Mouse (Mus musculus) megakaryocyte progenitor cell, adult 5-6 weeks (primary cell): ENCODE data around the gene Btnl10. TPM values are rescaled to one million over a fixed set of nuclear protein-coding genes. Genes with fewer than 3 reads are reported as not detected.
A peak's percentile ranks its signal among the peaks of the same experiment; 100 is the strongest.

Experiments
- ATAC-seq: replicated peaks from 2 replicates; pipeline ENCODE4 v1.8.0; 2016; ENCODE audit warnings: mild to moderate bottlenecking, moderate TSS enrichment, inconsistent platforms; ENCODE audit not compliant: poor library complexity
- total RNA-seq, 2 experiments: library from RNA; stranded (forward) in 1 of 2; stranded (reverse) in 1 of 2; fragments of 157-497, 149-512 nt in 1 of 2; fragments of 200-1000 nt in 1 of 2; gene quantifications; 2 replicates each; pipeline versions ENCODE4 v1.2.3 to v1.2.4; 2015 to 2017

Btnl10 gene
- total RNA-seq, 2 experiments from 2014 or later, result 1.4 to 1.9 TPM

GRCm38 (mm10) chr11:58957226-58957914, 39.7 kb downstream of the Btnl10 start:
- no peak for ATAC-seq

- ATAC-seq, result no peak
Measured at GRCm38 (mm10) chr11:58958536-58958935, 40.8 kb downstream of the Btnl10 start.

GRCm38 (mm10) chr11:58959186-58959825, 41.6 kb downstream of the Btnl10 start:
- peak; percentile 13 for ATAC-seq

GRCm38 (mm10) chr11:58959921-58960465, 42.3 kb downstream of the Btnl10 start:
- ATAC-seq, result peak; percentile 72

GRCm38 (mm10) chr11:58961364-58962177, 43.9 kb downstream of the Btnl10 start:
- no peak for ATAC-seq

GRCm38 (mm10) chr11:58963543-58963942, 45.8 kb downstream of the Btnl10 start:
- peak; percentile 33 for ATAC-seq

- ATAC-seq, result no peak
Measured at GRCm38 (mm10) chr11:58964216-58964615, 46.5 kb downstream of the Btnl10 start.

GRCm38 (mm10) chr11:58965001-58965760, 47.5 kb downstream of the Btnl10 start:
- peak; percentile 18; the same call in 1 of the 2 replicates for ATAC-seq

- ATAC-seq, result 0 out of 2 replicates have a peak, but pooled peaks have one; percentile 49
Measured at GRCm38 (mm10) chr11:58967346-58967745, 49.6 kb downstream of the Btnl10 start.

GRCm38 (mm10) chr11:58968551-58968950, 50.8 kb downstream of the Btnl10 start:
- no peak for ATAC-seq

- ATAC-seq, result no peak
Measured at GRCm38 (mm10) chr11:58969027-58969426, 51.3 kb downstream of the Btnl10 start.

- ATAC-seq, result no peak
Measured at GRCm38 (mm10) chr11:58969659-58970058, 52.0 kb downstream of the Btnl10 start.

- no peak for ATAC-seq
Measured at GRCm38 (mm10) chr11:58970831-58971530, 53.3 kb downstream of the Btnl10 start.

- no peak for ATAC-seq
Measured at GRCm38 (mm10) chr11:58971796-58972195, 54.1 kb downstream of the Btnl10 start.

- no peak for ATAC-seq
Measured at GRCm38 (mm10) chr11:58974414-58974813, 56.7 kb downstream of the Btnl10 start.

Other genes with a start within 250 kb of the Btnl10 start
- gene Olfr320, start 236.8 kb upstream of the Btnl10 start, total RNA-seq (2015), result not detected in 2 replicates
- gene Olfr320, start 236.8 kb upstream of the Btnl10 start, total RNA-seq (2017), result not detected in 2 replicates
- not detected in 2 replicates for gene Olfr319, start 218.7 kb upstream of the Btnl10 start, total RNA-seq (2015)
- not detected in 2 replicates for gene Olfr319, start 218.7 kb upstream of the Btnl10 start, total RNA-seq (2017)
- not detected in 2 replicates for gene Olfr318, start 193.9 kb upstream of the Btnl10 start, total RNA-seq (2015)
- not detected in 2 replicates for gene Olfr318, start 193.9 kb upstream of the Btnl10 start, total RNA-seq (2017)
- gene Olfr317, start 178.7 kb upstream of the Btnl10 start, total RNA-seq (2015), result not detected in 2 replicates
- not detected in 2 replicates for gene Olfr317, start 178.7 kb upstream of the Btnl10 start, total RNA-seq (2017)
- gene Olfr316, start 165.2 kb upstream of the Btnl10 start, total RNA-seq (2015), result not detected in 2 replicates
- not detected in 2 replicates for gene Olfr316, start 165.2 kb upstream of the Btnl10 start, total RNA-seq (2017)
- not detected in 2 replicates for gene Olfr315, start 144.7 kb upstream of the Btnl10 start, total RNA-seq (2015)
- gene Olfr315, start 144.7 kb upstream of the Btnl10 start, total RNA-seq (2017), result not detected in 2 replicates
- not detected in 2 replicates for gene Olfr314, start 135.0 kb upstream of the Btnl10 start, total RNA-seq (2015)
- not detected in 2 replicates for gene Olfr314, start 135.0 kb upstream of the Btnl10 start, total RNA-seq (2017)
- not detected in 2 replicates for gene Fam183b, start 115.9 kb upstream of the Btnl10 start, total RNA-seq (2015)
- not detected in 2 replicates for gene Fam183b, start 115.9 kb upstream of the Btnl10 start, total RNA-seq (2017)
- gene Olfr313, start 102.9 kb upstream of the Btnl10 start, total RNA-seq (2015), result not detected in 2 replicates
- not detected in 2 replicates for gene Olfr313, start 102.9 kb upstream of the Btnl10 start, total RNA-seq (2017)
- not detected in 2 replicates for gene Olfr312, start 88.7 kb upstream of the Btnl10 start, total RNA-seq (2015)
- not detected in 2 replicates for gene Olfr312, start 88.7 kb upstream of the Btnl10 start, total RNA-seq (2017)
- gene Olfr311, start 78.7 kb upstream of the Btnl10 start, total RNA-seq (2015), result not detected in 2 replicates
- gene Olfr311, start 78.7 kb upstream of the Btnl10 start, total RNA-seq (2017), result not detected in 2 replicates
- gene Gm12258, start 70.8 kb upstream of the Btnl10 start, total RNA-seq (2015), result 0.90 and 1.1 TPM in 2 replicates
- 2.0 and 3.0 TPM in 2 replicates for gene Gm12258, start 70.8 kb upstream of the Btnl10 start, total RNA-seq (2017)
- gene 2810021J22Rik, start 50.7 kb upstream of the Btnl10 start, total RNA-seq (2015), result 1.9 and 3.7 TPM in 2 replicates
- gene 2810021J22Rik, start 50.7 kb upstream of the Btnl10 start, total RNA-seq (2017), result 2.9 and 5.0 TPM in 2 replicates
- 23.9 and 29.2 TPM in 2 replicates for gene Zfp39, start 13.7 kb upstream of the Btnl10 start, total RNA-seq (2015)
- 7.9 and 9.5 TPM in 2 replicates for gene Zfp39, start 13.7 kb upstream of the Btnl10 start, total RNA-seq (2017)
- 65.8 and 66.4 TPM in 2 replicates for gene Rnf187, start 21.0 kb downstream of the Btnl10 start, total RNA-seq (2015)
- 70.6 and 83.6 TPM in 2 replicates for gene Rnf187, start 21.0 kb downstream of the Btnl10 start, total RNA-seq (2017)
- 1.6 and 1.9 TPM in 2 replicates for gene Hist3h2ba, start 31.0 kb downstream of the Btnl10 start, total RNA-seq (2015)
- gene Hist3h2ba, start 31.0 kb downstream of the Btnl10 start, total RNA-seq (2017), result 1.8 and 2.3 TPM in 2 replicates
- gene Hist3h2a, start 36.8 kb downstream of the Btnl10 start, total RNA-seq (2015), result 19.4 and 20.2 TPM in 2 replicates
- gene Hist3h2a, start 36.8 kb downstream of the Btnl10 start, total RNA-seq (2017), result 223 and 238 TPM in 2 replicates
- gene Trim17, start 36.8 kb downstream of the Btnl10 start, total RNA-seq (2015), result 0.10 TPM in 1 of 2 replicates, not detected in the other
- not detected in 2 replicates for gene Trim17, start 36.8 kb downstream of the Btnl10 start, total RNA-seq (2017)
- 24.0 and 25.0 TPM in 2 replicates for gene Trim11, start 60.2 kb downstream of the Btnl10 start, total RNA-seq (2015)
- 25.9 and 32.8 TPM in 2 replicates for gene Trim11, start 60.2 kb downstream of the Btnl10 start, total RNA-seq (2017)
- 0.07 TPM in 1 of 2 replicates, not detected in the other for gene Obscn, start 218.5 kb downstream of the Btnl10 start, total RNA-seq (2015)
- gene Obscn, start 218.5 kb downstream of the Btnl10 start, total RNA-seq (2017), result under 0.01 TPM in 1 of 2 replicates, not detected in the other
- 2.8 and 3.6 TPM in 2 replicates for gene Iba57, start 245.8 kb downstream of the Btnl10 start, total RNA-seq (2015)
- gene Iba57, start 245.8 kb downstream of the Btnl10 start, total RNA-seq (2017), result 3.5 and 4.6 TPM in 2 replicates